Mouse (Mus musculus) A20 (cell line): ENCODE results near the gene Gm17067.
"Not testable (repeated sequence)": the region's sequence is repeated elsewhere in the genome, so short reads cannot be mapped to it uniquely, and the experiment has no call there.

Experiments used
- DNase-seq: peaks from one replicate; pipeline ENCODE4 v3.0.0-alpha.2; 2011; ENCODE audit warnings: low read depth, low spot score

Gene Gm17067

GRCm38 (mm10) chr7:42726917-42727316 is at the start of gene Gm17067:
Gene Gm17067 (minus strand): TSS chr7:42727017.
- not testable (repeated sequence) for DNase-seq

DNA sequence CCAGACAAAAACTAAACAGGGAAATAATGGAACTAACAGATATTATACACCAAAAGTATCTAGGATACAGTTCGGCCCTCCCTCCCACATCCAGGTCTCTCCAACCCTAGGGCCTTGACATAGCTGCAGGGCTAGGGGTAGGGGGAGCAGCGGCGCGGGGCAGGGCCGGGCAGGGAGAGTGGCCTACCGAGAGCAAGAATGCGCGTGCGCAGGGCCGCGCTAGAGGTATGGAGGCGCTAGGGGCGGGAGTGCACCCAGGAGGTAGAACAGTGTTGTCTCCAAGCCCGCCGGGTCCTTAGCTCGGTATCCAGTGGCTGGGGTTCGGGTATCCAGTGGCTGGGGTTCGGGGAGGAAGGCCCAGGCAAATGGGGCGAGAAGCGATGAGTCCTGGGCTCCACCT is 23.0 kb upstream of the Gm17067 start:
- DNase-seq, result no peak

GRCm38 (mm10) chr7:42738536-42739210 is 11.9 kb upstream of the Gm17067 start:
- no peak for DNase-seq

DNA sequence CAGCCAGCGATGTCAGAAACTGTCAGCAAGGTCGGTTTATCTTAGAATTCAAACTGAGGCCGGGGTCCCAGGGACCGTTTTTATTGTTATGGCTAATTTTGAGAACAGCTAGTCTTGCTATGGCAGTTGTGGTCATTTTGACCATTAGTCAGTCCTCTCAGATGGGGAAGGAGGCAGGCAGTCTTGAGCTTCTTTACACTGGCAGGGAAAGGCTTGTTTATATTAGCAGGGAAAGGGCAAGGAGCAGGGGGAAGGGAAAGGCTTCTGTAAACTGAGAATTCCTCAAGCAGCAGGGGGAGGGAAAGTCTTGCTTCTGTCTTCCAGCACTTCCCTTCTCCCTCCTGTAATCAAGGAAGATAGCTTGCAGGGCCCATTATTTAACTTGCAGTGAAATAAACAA is 33.6 kb downstream of the Gm17067 start:
- not testable (repeated sequence) for DNase-seq

DNA sequence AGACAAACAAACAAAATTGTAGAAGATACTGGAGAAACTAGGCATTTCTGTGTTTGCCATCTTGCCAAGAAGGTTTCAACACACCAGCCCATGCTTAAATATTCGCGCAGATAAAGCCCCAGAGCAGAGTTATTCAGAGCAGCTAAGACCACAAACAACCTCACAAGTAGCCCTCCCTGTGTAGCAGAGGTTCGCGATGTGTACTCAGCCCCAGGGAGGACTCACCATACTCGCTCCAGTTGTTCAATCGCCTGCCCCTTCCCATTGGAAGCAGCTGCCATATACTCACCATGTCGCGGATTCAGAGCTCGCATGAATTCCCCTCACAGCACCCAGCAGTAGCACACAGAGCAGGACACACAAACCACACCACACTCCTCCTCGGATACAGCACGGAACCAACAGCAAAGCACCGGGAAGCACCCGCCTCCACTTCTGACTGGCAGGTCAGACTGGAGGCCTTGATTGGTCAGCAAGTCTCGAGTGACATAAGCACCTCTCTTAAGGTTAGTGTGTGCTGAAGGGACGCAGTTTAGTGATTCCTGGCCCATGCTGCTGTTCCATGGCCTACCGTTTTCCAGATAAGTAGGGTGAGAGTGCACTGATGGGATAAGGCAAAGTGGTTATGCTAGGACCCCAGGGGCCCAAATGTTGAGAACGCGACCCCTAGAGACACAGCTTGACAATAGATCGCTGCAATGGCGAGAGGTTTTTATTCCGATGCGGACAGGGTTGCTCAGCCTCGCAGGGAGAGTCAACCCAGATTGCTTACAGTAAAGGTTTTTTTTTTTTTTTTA is 34.3 kb downstream of the Gm17067 start, which contains the start of gene Zfp975:
Gene Zfp975 (minus strand): TSS at position 381 of the 797 bp plus-strand sequence.
- DNase-seq, result not testable (repeated sequence)

GRCm38 (mm10) chr7:42680081-42680480 is 46.7 kb downstream of the Gm17067 start:
- DNase-seq, result not testable (repeated sequence)

- DNase-seq, result not testable (repeated sequence)
Observed at GRCm38 (mm10) chr7:42679646-42680045, 47.2 kb downstream of the Gm17067 start.

GRCm38 (mm10) chr7:42660140-42660539 is 66.7 kb downstream of the Gm17067 start:
- peak; percentile 17 for DNase-seq
